Mouse (Mus musculus) ES-E14 (cell line): Measurements from ENCODE around the gene Zfp507. TPM values are rescaled to one million over a fixed set of nuclear protein-coding genes. Genes with fewer than 3 reads are reported as not detected.

Experiments used
- DNase-seq: peaks from one replicate; pipeline ENCODE4 v3.0.0-alpha.2; 2013; ENCODE audit warnings: low read depth, low spot score
- H3K27ac ChIP-seq: 2 replicates; pipeline ENCODE4 v1.5.1; 2012; ENCODE audit warnings: low read depth, mild to moderate bottlenecking, low read length, moderate library complexity, mixed read lengths; ENCODE audit not compliant: poor library complexity, insufficient read depth, severe bottlenecking
- H3K36me3 ChIP-seq: 2 replicates; pipeline ENCODE4 v1.6.1; 2012; ENCODE audit warnings: mild to moderate bottlenecking, low read length, moderate library complexity, mixed read lengths; ENCODE audit not compliant: control insufficient read depth, poor library complexity, insufficient read depth, severe bottlenecking
- H3K4me1 ChIP-seq, 2 experiments: fragments of 150-350 bp in 1 of 2; sonication (generic) in 1 of 2; 2 replicates each; pipeline ENCODE4 v1.6.1; 2012; ENCODE audit warnings: low read length in 2 of 2, mild to moderate bottlenecking in 1 of 2, mixed read lengths in 1 of 2; ENCODE audit not compliant: control insufficient read depth in 2 of 2, insufficient read depth in 2 of 2, poor library complexity in 1 of 2
- H3K4me3 ChIP-seq, 2 experiments: fragments of 150-350 bp in 1 of 2; sonication (generic) in 1 of 2; 2 replicates each; pipeline ENCODE4 v1.5.1; 2012; ENCODE audit warnings: low read length in 2 of 2, low read depth in 1 of 2, mild to moderate bottlenecking in 1 of 2, mixed read lengths in 1 of 2; ENCODE audit not compliant: insufficient read depth in 1 of 2, poor library complexity in 1 of 2, severe bottlenecking in 1 of 2
- H3K9ac ChIP-seq: 2 replicates; pipeline ENCODE4 v1.6.1; 2012; ENCODE audit warnings: low read depth, mild to moderate bottlenecking, low read length, mixed read lengths; ENCODE audit not compliant: poor library complexity, insufficient read depth, severe bottlenecking
- H3K9me3 ChIP-seq: fragments of 150-350 bp; sonication (generic); 2 replicates; pipeline ENCODE4 v1.6.1; 2012; ENCODE audit warnings: low read depth, mild to moderate bottlenecking, low read length; ENCODE audit not compliant: control insufficient read depth, insufficient read depth
- CHD2 ChIP-seq: IDR thresholded peaks from 2 replicates; pipeline ENCODE4 v1.6.1; 2014; ENCODE audit warnings: mild to moderate bottlenecking, low read depth, low read length, inconsistent platforms
- HCFC1 ChIP-seq: IDR thresholded peaks from 2 replicates; pipeline ENCODE4 v1.6.1; 2012; ENCODE audit warnings: low read length, inconsistent platforms, borderline replicate concordance; ENCODE audit not compliant: insufficient read depth
- MAFK ChIP-seq: IDR thresholded peaks from 2 replicates; pipeline ENCODE4 v1.6.1; 2014; ENCODE audit warnings: mild to moderate bottlenecking, low read depth, low read length, inconsistent platforms; ENCODE audit not compliant: insufficient read depth
- ZC3H11A ChIP-seq: IDR thresholded peaks from 2 replicates; pipeline ENCODE4 v1.6.1; 2012; ENCODE audit warnings: low read depth, mild to moderate bottlenecking, inconsistent platforms, low read length, borderline replicate concordance
- ZNF384 ChIP-seq: IDR thresholded peaks from 2 replicates; pipeline ENCODE4 v1.6.1; 2012; ENCODE audit warnings: low read depth, low read length, inconsistent platforms
- in situ Hi-C, 2 experiments: fragments of 600-800 bp; cut with MboI; formaldehyde crosslinking; loops; one replicate each; pipeline ENCODE4 v1.15.1; 2025; ENCODE audit warnings: low sequenced_read_pairs in 2 of 2, inconsistent platforms in 1 of 2; ENCODE audit not compliant: unreplicated experiment in 2 of 2
- total RNA-seq: library from RNA; depleted of rRNA; stranded (reverse); fragments of 300-350 nt; gene quantifications from 2 replicates; pipeline ENCODE4 v1.2.3, GENCODE M21; 2012

Gene Zfp507
- total RNA-seq, 1 experiment = 25.8 TPM

DNA sequence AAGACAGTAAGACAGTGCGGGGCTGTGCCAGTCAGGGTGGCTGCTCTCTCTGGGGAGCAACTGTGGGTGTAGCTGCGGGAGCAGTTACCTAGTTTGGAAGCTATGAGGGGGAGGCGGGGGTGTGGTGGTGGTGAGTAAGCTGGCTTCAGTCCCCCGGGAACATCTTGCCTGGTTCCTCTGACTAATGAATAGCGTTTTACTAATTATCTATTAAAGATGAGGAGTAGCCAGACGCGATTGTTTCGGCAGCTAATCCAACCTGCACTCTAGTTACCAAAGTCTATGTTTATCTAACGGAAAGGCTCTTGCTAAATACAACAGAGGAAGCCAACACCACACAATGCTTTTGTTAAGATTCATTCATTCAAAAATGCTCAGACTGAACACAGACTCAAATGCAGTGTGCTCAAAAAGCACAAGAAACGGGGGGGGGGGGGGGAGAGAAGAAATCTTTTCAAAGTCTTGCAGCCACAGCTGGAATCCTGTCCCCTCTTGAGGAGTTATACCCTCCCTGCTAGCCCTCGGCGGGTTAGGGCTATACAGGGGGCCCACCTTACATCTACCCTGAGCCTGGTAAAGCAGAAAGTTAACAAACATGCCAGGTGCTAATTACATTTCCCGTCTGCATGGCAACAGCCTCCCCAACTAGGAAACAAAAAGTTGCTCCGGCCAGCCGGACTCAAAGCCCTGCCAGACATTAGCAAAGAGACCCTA is 49.3 kb downstream of the Zfp507 start:
- Histone ChIP-seq H3K27ac (no peak overlapping the region), H3K4me3 (peak overlapping the region; percentile 82 to 95), H3K9me3 (no peaks in the 10 kb centered on the region), H3K36me3 (peaks cover 8% of the 10 kb centered on the region; the same call in 1 of the 2 replicates), H3K4me1 (no peaks in the 10 kb centered on the region), H3K9ac (peak overlapping the region; percentile 77)
- in situ Hi-C loops = no loop called here
- DNase-seq = no peak
- TF ChIP-seq ZNF384 = no peak
- TF ChIP-seq MAFK = no peak
- TF ChIP-seq ZC3H11A = no peak
- no peak for TF ChIP-seq HCFC1
- TF ChIP-seq CHD2 = no peak

DNA sequence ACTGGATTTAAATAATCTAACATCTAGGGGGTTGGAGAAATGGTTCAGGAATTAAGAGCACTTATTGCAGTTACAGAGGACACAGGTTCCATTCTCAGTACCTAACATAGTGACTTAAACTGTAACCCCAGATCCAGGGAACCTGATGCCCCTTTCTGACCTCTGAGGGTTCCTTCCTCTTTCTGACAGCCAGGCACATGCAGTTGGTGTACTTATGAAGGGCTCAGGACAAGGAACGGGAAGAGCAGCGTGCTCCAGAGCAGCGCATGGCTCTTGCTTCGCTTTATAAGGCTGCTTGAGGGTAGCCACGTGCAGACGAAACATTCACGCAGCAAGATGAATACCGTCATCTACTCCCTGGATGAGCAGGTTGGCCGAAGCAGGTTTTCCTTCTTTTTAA is 51.9 kb downstream of the Zfp507 start:
- H3K36me3 ChIP-seq = peaks cover 8% of the 10 kb centered on the region; the same call in 1 of the 2 replicates
- TF ChIP-seq CHD2 (no peak), MAFK (no peak), ZC3H11A (no peak), ZNF384 (no peak), HCFC1 (no peak)

GRCm38 (mm10) chr7:35747397-35747964 is 55.3 kb downstream of the Zfp507 start:
- H3K9me3 ChIP-seq = no peaks in the 10 kb centered on the region
- in situ Hi-C loops = no loop called here
- peaks cover 0 to 3% of the 10 kb centered on the region in 2 experiments; a peak in 1 of 4 replicates for H3K4me1 ChIP-seq
- TF ChIP-seq MAFK (no peak), HCFC1 (no peak), CHD2 (no peak), ZC3H11A (no peak), ZNF384 (no peak)
- no peak overlapping the region for H3K27ac ChIP-seq
- H3K9ac ChIP-seq = no peak overlapping the region
- H3K4me3 ChIP-seq = no peak overlapping the region
- H3K36me3 ChIP-seq = peaks cover 12% of the 10 kb centered on the region; the same call in 1 of the 2 replicates
- no peak for DNase-seq

More for the DNA sequence above, 51.9 kb downstream of the Zfp507 start:
- Histone ChIP-seq H3K4me1 (peaks cover 0 to 3% of the 10 kb centered on the region in 2 experiments; a peak in 1 of 4 replicates), H3K27ac (no peak overlapping the region), H3K4me3 (no peak overlapping the region), H3K9ac (no peak overlapping the region), H3K9me3 (no peaks in the 10 kb centered on the region)
- no peak for DNase-seq
- in situ Hi-C loops = no loop called here

GRCm38 (mm10) chr7:35746686-35747396 is 56.0 kb downstream of the Zfp507 start:
- H3K27ac ChIP-seq = no peak overlapping the region
- in situ Hi-C loops = no loop called here
- peaks cover 0 to 3% of the 10 kb centered on the region in 2 experiments; a peak in 1 of 4 replicates for H3K4me1 ChIP-seq
- H3K9ac ChIP-seq = no peak overlapping the region
- H3K9me3 ChIP-seq = no peaks in the 10 kb centered on the region
- TF ChIP-seq HCFC1 (no peak), MAFK (no peak), ZNF384 (no peak), ZC3H11A (no peak), CHD2 (no peak)
- H3K36me3 ChIP-seq = peaks cover 12% of the 10 kb centered on the region; the same call in 1 of the 2 replicates
- H3K4me3 ChIP-seq = no peak overlapping the region
- DNase-seq = no peak
